Mouse (Mus musculus) testis, adult 2 months (tissue): Measurements from ENCODE around the gene Esrrg.

Source experiments
- CTCF ChIP-seq: fragments of 200-500 bp; IDR thresholded peaks from 2 replicates; pipeline ENCODE4 v1.5.1; 2012; ENCODE audit warnings: low read depth, mild to moderate bottlenecking, inconsistent platforms, low read length, moderate library complexity; ENCODE audit not compliant: control insufficient read depth, insufficient read depth, insufficient replicate concordance
- POLR2A ChIP-seq: fragments of 200-500 bp; IDR thresholded peaks from 2 replicates; pipeline ENCODE4 v1.6.1; 2012; ENCODE audit warnings: low read depth, mild to moderate bottlenecking, inconsistent platforms, low read length, moderate library complexity; ENCODE audit not compliant: control insufficient read depth

DNA sequence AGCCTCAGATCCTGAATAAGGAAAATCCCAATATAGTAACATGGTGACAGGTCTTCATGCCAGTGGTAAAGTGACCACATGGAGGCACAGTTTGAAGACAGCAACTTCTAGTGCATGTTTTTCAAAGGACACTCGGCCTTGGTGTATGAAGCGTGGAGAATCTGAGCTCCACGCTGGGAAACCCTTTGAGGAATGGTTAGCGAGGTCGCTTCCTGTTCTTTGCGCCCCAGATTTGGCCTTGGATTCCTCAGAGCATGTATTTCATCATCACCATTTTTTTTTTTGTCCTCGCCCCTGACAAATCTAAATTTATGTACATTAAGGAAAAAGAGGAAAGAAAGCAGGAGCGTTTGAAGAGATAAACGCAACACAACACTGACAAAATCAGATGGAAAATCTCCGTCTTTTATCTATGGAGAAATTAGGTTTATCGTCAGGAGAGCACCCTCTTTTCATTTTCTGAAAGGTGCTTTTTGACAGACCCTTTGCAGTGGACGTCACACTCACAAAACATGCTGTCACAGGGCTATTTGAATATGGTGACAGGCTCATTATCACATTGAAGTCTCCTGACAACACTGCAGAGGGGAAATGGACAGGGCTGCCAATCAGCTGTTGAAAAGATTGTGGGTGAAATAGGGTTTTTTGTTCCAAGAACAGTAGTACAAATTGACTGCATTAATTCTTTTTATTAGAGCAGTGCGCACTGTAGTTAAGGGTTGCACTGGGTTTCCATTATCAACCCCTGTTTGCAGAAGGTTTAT, 476.7 kb downstream of the Esrrg start:
- TF ChIP-seq CTCF (no peak), POLR2A (no peak)
